Mouse (Mus musculus): ENCODE data around the gene Vegfc.

Vegfc gene

GRCm38 (mm10) chr8:54216250-54216649, 138.8 kb downstream of the Vegfc start:
- no peak for DNase-seq

- no peak for DNase-seq
Observed at GRCm38 (mm10) chr8:54228801-54229204, 151.4 kb downstream of the Vegfc start.

GRCm38 (mm10) chr8:54230638-54231037, 153.2 kb downstream of the Vegfc start:
- DNase-seq: no peak

GRCm38 (mm10) chr8:54233316-54233715, 155.9 kb downstream of the Vegfc start:
- DNase-seq: no peak
